Mouse (Mus musculus): ENCODE measurements around the gene Fbxo42. TPM values are rescaled to one million over a fixed set of nuclear protein-coding genes. Genes with fewer than 3 reads are reported as not detected.

Gene Fbxo42
- 18.1 to 25.2 TPM (median 20.6 TPM) in 4 replicates for total RNA-seq (2023)

GRCm38 (mm10) chr4:141147112-141148008 is at the start of gene Fbxo42:
Gene Fbxo42 (plus strand): TSS chr4:141147913.

GRCm38 (mm10) chr4:141139116-141139970 is 8.4 kb upstream of the Fbxo42 start, which contains the start of gene Szrd1:
Gene Szrd1 (minus strand): TSS chr4:141139775.

GRCm38 (mm10) chr4:141213770-141214336 is 66.1 kb downstream of the Fbxo42 start, which contains the start of gene Rsg1:
Gene Rsg1 (plus strand): TSS chr4:141213956.

GRCm38 (mm10) chr4:141239388-141240125 is 91.8 kb downstream of the Fbxo42 start, which contains the start of gene Arhgef19:
Gene Arhgef19 (plus strand): TSS chr4:141239499.

Other genes starting within 250 kb of the Fbxo42 start
- 11.0 to 13.6 TPM (median 12.8 TPM) in 4 replicates for gene Padi2, start 241.6 kb upstream of the Fbxo42 start, total RNA-seq (2023)
- gene Sdhb, start 186.7 kb upstream of the Fbxo42 start, total RNA-seq (2023), result 67.8 to 81.4 TPM (median 75.4 TPM) in 4 replicates
- 83.0 to 109 TPM (median 90.1 TPM) in 4 replicates for gene Atp13a2, start 161.0 kb upstream of the Fbxo42 start, total RNA-seq (2023)
- not detected in 4 replicates for gene Mfap2, start 137.5 kb upstream of the Fbxo42 start, total RNA-seq (2023)
- gene Crocc, start 87.4 kb upstream of the Fbxo42 start, total RNA-seq (2023), result 15.3 to 20.1 TPM (median 17.6 TPM) in 4 replicates
- 81.7 to 93.6 TPM (median 85.9 TPM) in 4 replicates for gene Necap2, start 69.6 kb upstream of the Fbxo42 start, total RNA-seq (2023)
- not detected in 4 replicates for gene Spata21, start 59.6 kb upstream of the Fbxo42 start, total RNA-seq (2023)
- 120 to 160 TPM (median 140 TPM) in 4 replicates for gene Szrd1, start 8.1 kb upstream of the Fbxo42 start, total RNA-seq (2023)
- 1.2 to 2.9 TPM (median 1.7 TPM) in 4 replicates for gene Rsg1, start 66.0 kb downstream of the Fbxo42 start, total RNA-seq (2023)
- not detected in 4 replicates for gene Arhgef19, start 91.6 kb downstream of the Fbxo42 start, total RNA-seq (2023)
- 19.0 to 27.4 TPM (median 25.1 TPM) in 4 replicates for gene Epha2, start 153.3 kb downstream of the Fbxo42 start, total RNA-seq (2023)
- not detected in 4 replicates for gene Fam131c, start 220.3 kb downstream of the Fbxo42 start, total RNA-seq (2023)